Mouse (Mus musculus): ENCODE measurements around the gene Slc2a10. TPM values are rescaled to one million over a fixed set of nuclear protein-coding genes. Genes with fewer than 3 reads are reported as not detected.

The Slc2a10 gene
- polyA plus RNA-seq (2015; fragmentation: Nextera tagmentation; extraction: Ambion mirVana), result 13.9 and 16.3 TPM in 2 replicates

GRCm38 (mm10) chr2:165503259-165504203 is at the start of gene Slc2a10:
Slc2a10 (plus strand) TSS chr2:165503787.
- H3K9ac ChIP-seq, result peak within 1 kb of the TSS; percentile 54
- no peaks in the 10 kb centered on the region for H3K27me3 ChIP-seq
- H3K27ac ChIP-seq, result peak within 1 kb of the TSS; percentile 83
- H3K4me3 ChIP-seq, result peak within 1 kb of the TSS; percentile 53
- no peaks in the 10 kb centered on the region for H3K9me3 ChIP-seq
- ATAC-seq (ENCODE audit: insufficient number of reproducible peaks, low FRiP score, low TSS enrichment, low read depth), result peak; percentile 85
- H3K4me2 ChIP-seq, result peak within 1 kb of the TSS; percentile 64
- no peaks in the 10 kb centered on the region for H3K36me3 ChIP-seq
- 4% methylated on average over 30 of the region's 32 CpGs for WGBS
- peaks cover 27% of the 10 kb centered on the region for H3K4me1 ChIP-seq

- Histone ChIP-seq H3K4me3 (no peak overlapping the region), H3K9me3 (no peaks in the 10 kb centered on the region), H3K27me3 (no peaks in the 10 kb centered on the region), H3K4me1 (no peaks in the 10 kb centered on the region), H3K36me3 (no peaks in the 10 kb centered on the region), H3K27ac (no peak overlapping the region), H3K4me2 (no peak overlapping the region), H3K9ac (no peak overlapping the region)
- ATAC-seq (ENCODE audit: insufficient number of reproducible peaks, low FRiP score, low TSS enrichment, low read depth), result no peak
- WGBS, result 41% methylated on average over 2 of the region's 2 CpGs
Measured at GRCm38 (mm10) chr2:165456710-165457109, 46.9 kb upstream of the Slc2a10 start.

- Histone ChIP-seq H3K9ac (no peak overlapping the region), H3K27ac (no peak overlapping the region), H3K36me3 (no peaks in the 10 kb centered on the region), H3K9me3 (no peaks in the 10 kb centered on the region), H3K4me3 (no peak overlapping the region), H3K27me3 (no peaks in the 10 kb centered on the region), H3K4me2 (no peak overlapping the region), H3K4me1 (no peaks in the 10 kb centered on the region)
- 42% methylated on average over 5 of the region's 5 CpGs for WGBS
- ATAC-seq (ENCODE audit: insufficient number of reproducible peaks, low FRiP score, low TSS enrichment, low read depth), result no peak
Measured at GRCm38 (mm10) chr2:165458189-165458588, 45.4 kb upstream of the Slc2a10 start.

GRCm38 (mm10) chr2:165459663-165460062 is 43.9 kb upstream of the Slc2a10 start:
- no peak overlapping the region for H3K27ac ChIP-seq
- no peak overlapping the region for H3K9ac ChIP-seq
- H3K4me1 ChIP-seq, result no peaks in the 10 kb centered on the region
- 14% methylated on average over 7 of the region's 7 CpGs for WGBS
- H3K4me3 ChIP-seq, result no peak overlapping the region
- ATAC-seq (ENCODE audit: insufficient number of reproducible peaks, low FRiP score, low TSS enrichment, low read depth), result no peak
- no peaks in the 10 kb centered on the region for H3K36me3 ChIP-seq
- H3K9me3 ChIP-seq, result no peaks in the 10 kb centered on the region
- H3K27me3 ChIP-seq, result no peaks in the 10 kb centered on the region
- H3K4me2 ChIP-seq, result no peak overlapping the region

GRCm38 (mm10) chr2:165467824-165468452 is 35.6 kb upstream of the Slc2a10 start:
- Histone ChIP-seq H3K27me3 (peaks cover 21% of the 10 kb centered on the region), H3K4me2 (no peak overlapping the region), H3K36me3 (no peaks in the 10 kb centered on the region), H3K27ac (no peak overlapping the region), H3K9me3 (no peaks in the 10 kb centered on the region), H3K4me1 (peaks cover under 1% of the 10 kb centered on the region; the same call in 1 of the 2 replicates), H3K4me3 (no peak overlapping the region), H3K9ac (no peak overlapping the region)
- ATAC-seq (ENCODE audit: insufficient number of reproducible peaks, low FRiP score, low TSS enrichment, low read depth), result no peak
- 62% methylated on average over 15 of the region's 15 CpGs for WGBS

- H3K4me1 ChIP-seq, result peaks cover 3% of the 10 kb centered on the region; the same call in 1 of the 2 replicates
- no peak overlapping the region for H3K27ac ChIP-seq
- ATAC-seq (ENCODE audit: insufficient number of reproducible peaks, low FRiP score, low TSS enrichment, low read depth), result no peak
- H3K9ac ChIP-seq, result no peak overlapping the region
- 29% methylated on average over 5 of the region's 5 CpGs for WGBS
- no peaks in the 10 kb centered on the region for H3K36me3 ChIP-seq
- H3K27me3 ChIP-seq, result peaks cover 41% of the 10 kb centered on the region
- no peak overlapping the region for H3K4me3 ChIP-seq
- no peaks in the 10 kb centered on the region for H3K9me3 ChIP-seq
- no peak overlapping the region for H3K4me2 ChIP-seq
Measured at GRCm38 (mm10) chr2:165470167-165470566, 33.4 kb upstream of the Slc2a10 start.

GRCm38 (mm10) chr2:165471943-165472342 is 31.6 kb upstream of the Slc2a10 start:
- Histone ChIP-seq H3K9ac (no peak overlapping the region), H3K4me3 (no peak overlapping the region), H3K27ac (no peak overlapping the region), H3K36me3 (no peaks in the 10 kb centered on the region), H3K4me1 (peaks cover 3% of the 10 kb centered on the region; the same call in 1 of the 2 replicates), H3K27me3 (peaks cover 50% of the 10 kb centered on the region), H3K4me2 (no peak overlapping the region), H3K9me3 (no peaks in the 10 kb centered on the region)
- no peak for ATAC-seq (ENCODE audit: insufficient number of reproducible peaks, low FRiP score, low TSS enrichment, low read depth)
- 77% methylated on average over 11 of the region's 11 CpGs for WGBS

- no peak for ATAC-seq (ENCODE audit: insufficient number of reproducible peaks, low FRiP score, low TSS enrichment, low read depth)
- no peaks in the 10 kb centered on the region for H3K36me3 ChIP-seq
- H3K9ac ChIP-seq, result no peak within 1 kb of the TSS
- H3K27ac ChIP-seq, result no peak within 1 kb of the TSS
- peaks cover 3% of the 10 kb centered on the region; the same call in 1 of the 2 replicates for H3K4me1 ChIP-seq
- H3K27me3 ChIP-seq, result peaks cover 50% of the 10 kb centered on the region
- H3K4me2 ChIP-seq, result 0 out of 2 replicates have a peak within 1 kb of the TSS, but pooled peaks have one; percentile 17
- 0 out of 2 replicates have a peak within 1 kb of the TSS, but pooled peaks have one; percentile 4 for H3K4me3 ChIP-seq
- 2% methylated on average over 34 of the region's 35 CpGs for WGBS
- no peaks in the 10 kb centered on the region for H3K9me3 ChIP-seq
Measured at GRCm38 (mm10) chr2:165473003-165473402, 30.6 kb upstream of the Slc2a10 start, which contains the start of gene Slc13a3. Slc13a3 (minus strand) TSS chr2:165473230.

- H3K4me2 ChIP-seq, result no peak overlapping the region
- no peak overlapping the region for H3K4me3 ChIP-seq
- 78% methylated on average over 7 of the region's 7 CpGs for WGBS
- no peak overlapping the region for H3K9ac ChIP-seq
- no peaks in the 10 kb centered on the region for H3K9me3 ChIP-seq
- H3K36me3 ChIP-seq, result no peaks in the 10 kb centered on the region
- H3K4me1 ChIP-seq, result peaks cover 3% of the 10 kb centered on the region; the same call in 1 of the 2 replicates
- peaks cover 50% of the 10 kb centered on the region for H3K27me3 ChIP-seq
- no peak overlapping the region for H3K27ac ChIP-seq
- no peak for ATAC-seq (ENCODE audit: insufficient number of reproducible peaks, low FRiP score, low TSS enrichment, low read depth)
Measured at GRCm38 (mm10) chr2:165475412-165475811, 28.2 kb upstream of the Slc2a10 start.

GRCm38 (mm10) chr2:165475850-165476249 is 27.7 kb upstream of the Slc2a10 start:
- 69% methylated on average over 5 of the region's 5 CpGs for WGBS
- Histone ChIP-seq H3K9ac (no peak overlapping the region), H3K27me3 (peaks cover 50% of the 10 kb centered on the region), H3K36me3 (no peaks in the 10 kb centered on the region), H3K9me3 (no peaks in the 10 kb centered on the region), H3K4me1 (peaks cover 3% of the 10 kb centered on the region; the same call in 1 of the 2 replicates), H3K4me2 (no peak overlapping the region), H3K27ac (no peak overlapping the region), H3K4me3 (no peak overlapping the region)
- no peak for ATAC-seq (ENCODE audit: insufficient number of reproducible peaks, low FRiP score, low TSS enrichment, low read depth)

GRCm38 (mm10) chr2:165482003-165482402 is 21.6 kb upstream of the Slc2a10 start:
- Histone ChIP-seq H3K36me3 (no peaks in the 10 kb centered on the region), H3K9me3 (no peaks in the 10 kb centered on the region), H3K4me1 (peaks cover 8% of the 10 kb centered on the region; the same call in 1 of the 2 replicates), H3K27ac (no peak overlapping the region), H3K9ac (no peak overlapping the region), H3K4me3 (no peak overlapping the region), H3K27me3 (no peaks in the 10 kb centered on the region), H3K4me2 (no peak overlapping the region)
- 54% methylated on average over 8 of the region's 8 CpGs for WGBS
- ATAC-seq (ENCODE audit: insufficient number of reproducible peaks, low FRiP score, low TSS enrichment, low read depth), result no peak

- 54% methylated on average over 6 of the region's 6 CpGs for WGBS
- H3K9ac ChIP-seq, result no peak overlapping the region
- H3K27me3 ChIP-seq, result no peaks in the 10 kb centered on the region
- H3K4me2 ChIP-seq, result no peak overlapping the region
- H3K27ac ChIP-seq, result no peak overlapping the region
- no peaks in the 10 kb centered on the region for H3K9me3 ChIP-seq
- no peak overlapping the region for H3K4me3 ChIP-seq
- H3K36me3 ChIP-seq, result peaks cover 13% of the 10 kb centered on the region
- H3K4me1 ChIP-seq, result peaks cover 12% of the 10 kb centered on the region; the same call in 1 of the 2 replicates
- no peak for ATAC-seq (ENCODE audit: insufficient number of reproducible peaks, low FRiP score, low TSS enrichment, low read depth)
Measured at GRCm38 (mm10) chr2:165484152-165484551, 19.4 kb upstream of the Slc2a10 start.

Measured in limb, embryonic 15.5 days (tissue).